Mouse (Mus musculus) embryonic stem cell, embryonic (primary cell): ENCODE measurements around the gene Fam117b.

Source experiments
- CTCF ChIA-PET, 4 experiments: fragments of 300-600 bp in 2 of 4; fragments of 350-600 bp in 2 of 4; sonication (Branson Sonifier 250); formaldehyde crosslinking; loops; one replicate each; lab custom pipeline; 2022; ENCODE audit warnings: inconsistent platforms in 2 of 4; lab: Charles Lee
- POLR2A ChIA-PET, 4 experiments: fragments of 300-600 bp in 2 of 4; fragments of 350-600 bp in 2 of 4; sonication (Branson Sonifier 250); formaldehyde crosslinking; loops; one replicate each; lab custom pipeline; 2022; ENCODE audit warnings: antibody characterized with exemption in 4 of 4, inconsistent platforms in 1 of 4; lab: Charles Lee

The Fam117b gene

GRCm38 (mm10) chr1:59912413-59913157 is at the start of gene Fam117b:
TSS of gene Fam117b (plus strand) at chr1:59913006.
- ChIA-PET CTCF (interaction anchor here in 1 of 4 experiments (0.6 kb wide), 1 partner anchor 223 kb away, joined by 3 read pairs; no protein-coding TSS in a partner anchor), POLR2A (interaction anchor here in 1 of 4 experiments (0.6 to 1.1 kb wide), 5 partner anchors 17 to 185 kb away, joined by 3 read pairs; no protein-coding TSS in a partner anchor)

- POLR2A ChIA-PET = interaction anchor here in 1 of 4 experiments (0.5 kb wide), 1 partner anchor 110 kb away, joined by 6 read pairs; no protein-coding TSS in a partner anchor
- CTCF ChIA-PET = no interaction called here
These were observed 44.8 kb upstream of the Fam117b start for GRCm38 (mm10) chr1:59868041-59868440.

- POLR2A ChIA-PET = no interaction called here
- CTCF ChIA-PET = no interaction called here
These were observed 38.8 kb upstream of the Fam117b start for GRCm38 (mm10) chr1:59874023-59874422.

GRCm38 (mm10) chr1:59878098-59878497 is 34.7 kb upstream of the Fam117b start:
- ChIA-PET POLR2A (interaction anchor here in 2 of 4 experiments (0.5 to 1.2 kb wide), 3 partner anchors 15 to 393 kb away, joined by 3 to 4 read pairs (median 3); no protein-coding TSS in a partner anchor), CTCF (no interaction called here)

- CTCF ChIA-PET = interaction anchor here in 2 of 4 experiments (0.7 to 1.3 kb wide), 2 partner anchors 83 to 201 kb away, joined by 3 read pairs; no protein-coding TSS in a partner anchor
- POLR2A ChIA-PET = no interaction called here
These were observed 29.3 kb upstream of the Fam117b start for GRCm38 (mm10) chr1:59883349-59884134.

GRCm38 (mm10) chr1:59886899-59887298 is 25.9 kb upstream of the Fam117b start:
- ChIA-PET POLR2A (interaction anchor here in 3 of 4 experiments (0.6 to 1.1 kb wide), 3 partner anchors 29 to 122 kb away, joined by 3 to 4 read pairs (median 3); no protein-coding TSS in a partner anchor), CTCF (interaction anchor here in 3 of 4 experiments (0.6 to 1.6 kb wide), 5 partner anchors 64 to 419 kb away, joined by 3 to 6 read pairs (median 4); no protein-coding TSS in a partner anchor)

GRCm38 (mm10) chr1:59888018-59888417 is 24.8 kb upstream of the Fam117b start:
- CTCF ChIA-PET = no interaction called here

GRCm38 (mm10) chr1:59891185-59891584 is 21.6 kb upstream of the Fam117b start:
- CTCF ChIA-PET = no interaction called here
- POLR2A ChIA-PET = interaction anchor here in 1 of 4 experiments (0.5 kb wide), 1 partner anchor 95 kb away, joined by 6 read pairs; no protein-coding TSS in a partner anchor

More at GRCm38 (mm10) chr1:59888018-59888417, 24.8 kb upstream of the Fam117b start:
- POLR2A ChIA-PET = interaction anchor here in 1 of 4 experiments (0.6 kb wide), 1 partner anchor 216 kb away, joined by 3 read pairs; no protein-coding TSS in a partner anchor

- CTCF ChIA-PET = interaction anchor here in 3 of 4 experiments (0.6 to 1.3 kb wide), 5 partner anchors 74 to 108 kb away, joined by 3 to 7 read pairs (median 3); no protein-coding TSS in a partner anchor
- POLR2A ChIA-PET = interaction anchor here in 3 of 4 experiments (0.6 to 2.1 kb wide), 6 partner anchors 14 to 662 kb away, joined by 3 to 9 read pairs (median 3); partner anchors contain the start of gene Fam117b (in 1 of the 3)
These were observed 20.0 kb upstream of the Fam117b start for GRCm38 (mm10) chr1:59892777-59893176.

GRCm38 (mm10) chr1:59894025-59894424 is 18.8 kb upstream of the Fam117b start:
- POLR2A ChIA-PET = interaction anchor here in 2 of 4 experiments (0.5 to 2.1 kb wide), 5 partner anchors 15 to 114 kb away, joined by 3 to 9 read pairs (median 4); no protein-coding TSS in a partner anchor
- CTCF ChIA-PET = interaction anchor here in 2 of 4 experiments (0.5 to 0.6 kb wide), 2 partner anchors 119 to 451 kb away, joined by 3 read pairs; no protein-coding TSS in a partner anchor

GRCm38 (mm10) chr1:59895456-59895855 is 17.4 kb upstream of the Fam117b start:
- POLR2A ChIA-PET = interaction anchor here in 2 of 4 experiments (0.8 to 2.1 kb wide), 3 partner anchors 11 to 112 kb away, joined by 3 to 5 read pairs (median 4); partner anchors contain the start of gene Fam117b (in 1 of the 2)

GRCm38 (mm10) chr1:59897147-59897798 is 15.5 kb upstream of the Fam117b start:
- ChIA-PET CTCF (no interaction called here), POLR2A (interaction anchor here in 1 of 4 experiments (1.4 kb wide), 1 partner anchor 52 kb away, joined by 4 read pairs; no protein-coding TSS in a partner anchor)

More at GRCm38 (mm10) chr1:59895456-59895855, 17.4 kb upstream of the Fam117b start:
- CTCF ChIA-PET = interaction anchor here in 1 of 4 experiments (0.6 kb wide), 1 partner anchor 96 kb away, joined by 4 read pairs; no protein-coding TSS in a partner anchor

GRCm38 (mm10) chr1:59899679-59900078 is 13.1 kb upstream of the Fam117b start:
- CTCF ChIA-PET = interaction anchor here in 1 of 4 experiments (0.5 kb wide), 1 partner anchor 63 kb away, joined by 7 read pairs; no protein-coding TSS in a partner anchor
- POLR2A ChIA-PET = interaction anchor here in 1 of 4 experiments (1.4 kb wide), 1 partner anchor 64 kb away, joined by 3 read pairs; no protein-coding TSS in a partner anchor

- ChIA-PET POLR2A (no interaction called here), CTCF (interaction anchor here in 1 of 4 experiments (0.5 kb wide), 1 partner anchor 26 kb away, joined by 3 read pairs; no protein-coding TSS in a partner anchor)
These were observed 11.5 kb upstream of the Fam117b start for GRCm38 (mm10) chr1:59901082-59901876.

- ChIA-PET POLR2A (no interaction called here), CTCF (no interaction called here)
These were observed 10.2 kb upstream of the Fam117b start for GRCm38 (mm10) chr1:59902634-59903033.

GRCm38 (mm10) chr1:59904630-59905295 is 8.0 kb upstream of the Fam117b start:
- POLR2A ChIA-PET = no interaction called here
- CTCF ChIA-PET = no interaction called here
